Mouse (Mus musculus) cerebellum, postnatal 36 days (tissue): ENCODE data around the gene Brd3.
"Not testable (repeated sequence)": the region's sequence is repeated elsewhere in the genome, so short reads cannot be mapped to it uniquely, and the experiment has no call there.

Source experiments
- DNase-seq, 2 experiments: peaks; one replicate each; pipeline ENCODE4 v3.0.0; 2021 to 2022; ENCODE audit warnings: mixed read lengths in 2 of 2

The Brd3 gene

GRCm38 (mm10) chr2:27507562-27507961, at the start of gene Brd3:
Gene Brd3, minus strand, starts transcription at chr2:27507662.
- DNase-seq, result no peak

GRCm38 (mm10) chr2:27556921-27557320, 49.5 kb upstream of the Brd3 start:
- no peak for DNase-seq

GRCm38 (mm10) chr2:27554308-27554707, 46.8 kb upstream of the Brd3 start:
- no peak for DNase-seq

GRCm38 (mm10) chr2:27552620-27553287, 45.3 kb upstream of the Brd3 start:
- DNase-seq, result peak; percentile 72 to 79

- no peak for DNase-seq
These were observed 41.4 kb upstream of the Brd3 start for GRCm38 (mm10) chr2:27548664-27549369.

GRCm38 (mm10) chr2:27547986-27548385, 40.5 kb upstream of the Brd3 start:
- no peak for DNase-seq

- DNase-seq, result no peak
These were observed 39.9 kb upstream of the Brd3 start for GRCm38 (mm10) chr2:27547326-27547725.

GRCm38 (mm10) chr2:27546041-27546440, 38.6 kb upstream of the Brd3 start:
- not testable (repeated sequence) for DNase-seq

GRCm38 (mm10) chr2:27545517-27545916, 38.1 kb upstream of the Brd3 start:
- DNase-seq, result not testable (repeated sequence)

GRCm38 (mm10) chr2:27544613-27545012, 37.2 kb upstream of the Brd3 start:
- no peak for DNase-seq

GRCm38 (mm10) chr2:27541225-27541624, 33.8 kb upstream of the Brd3 start:
- no peak for DNase-seq

GRCm38 (mm10) chr2:27540515-27540836, 33.0 kb upstream of the Brd3 start:
- DNase-seq, result no peak

- peak; percentile 99 for DNase-seq
These were observed 32.5 kb upstream of the Brd3 start for GRCm38 (mm10) chr2:27539772-27540514.

- DNase-seq, result peak; percentile 7 to 29
These were observed 31.9 kb upstream of the Brd3 start for GRCm38 (mm10) chr2:27539336-27539735.

- DNase-seq, result not testable (repeated sequence)
These were observed 31.2 kb upstream of the Brd3 start for GRCm38 (mm10) chr2:27538455-27539330.

- no peak for DNase-seq
These were observed 10.8 kb upstream of the Brd3 start for GRCm38 (mm10) chr2:27518283-27518682.

GRCm38 (mm10) chr2:27516289-27516688, 8.8 kb upstream of the Brd3 start:
- no peak for DNase-seq

- DNase-seq, result peak in 1 of 2 experiments; percentile 9
These were observed 8.1 kb upstream of the Brd3 start for GRCm38 (mm10) chr2:27515341-27516166.

- DNase-seq, result peak; percentile 99
These were observed 7.3 kb upstream of the Brd3 start, which contains the start of gene Wdr5 for GRCm38 (mm10) chr2:27514639-27515328. Gene Wdr5, plus strand, starts transcription at chr2:27515157.

- DNase-seq, result no peak
These were observed 6.4 kb upstream of the Brd3 start for GRCm38 (mm10) chr2:27513861-27514260.

GRCm38 (mm10) chr2:27512909-27513308, 5.4 kb upstream of the Brd3 start:
- no peak for DNase-seq
